Mouse (Mus musculus) lung, postnatal 0 days (tissue): ENCODE data around the gene AI854703. TPM values are rescaled to one million over a fixed set of nuclear protein-coding genes. Genes with fewer than 3 reads are reported as not detected.
A peak's percentile ranks its signal among the peaks of the same experiment; 100 is the strongest.

Source experiments
- ATAC-seq: fragments of 200-750 bp; cut with Nextera tagmentation; 2 replicates; pipeline ENCODE4 v1.8.0; 2017; ENCODE audit warnings: moderate library complexity
- DNase-seq: peaks from one replicate; pipeline ENCODE4 v3.0.0-alpha.2; 2016; ENCODE audit warnings: low spot score
- H3K27ac ChIP-seq: fragments of 300-500 bp; sonication (generic); 2 replicates; pipeline ENCODE4 v1.5.1; 2014; ENCODE audit warnings: antibody characterized with exemption, mild to moderate bottlenecking, low read length, mixed read lengths
- H3K27me3 ChIP-seq: fragments of 300-500 bp; sonication (generic); replicated peaks from 2 replicates; pipeline ENCODE4 v1.6.1; 2014; ENCODE audit warnings: low read length, mixed read lengths; ENCODE audit not compliant: insufficient read depth
- H3K36me3 ChIP-seq: fragments of 300-500 bp; sonication (generic); 2 replicates; pipeline ENCODE4 v1.6.1; 2014; ENCODE audit warnings: low read length, mixed read lengths; ENCODE audit not compliant: insufficient read depth
- H3K4me1 ChIP-seq: fragments of 300-500 bp; sonication (generic); 2 replicates; pipeline ENCODE4 v1.6.1; 2014; ENCODE audit warnings: antibody characterized with exemption, low read depth, low read length, mixed read lengths; ENCODE audit not compliant: insufficient read depth
- H3K4me2 ChIP-seq: fragments of 300-500 bp; sonication (generic); replicated peaks from 2 replicates; pipeline ENCODE4 v1.6.1; 2014; ENCODE audit warnings: low read depth, mild to moderate bottlenecking, low read length, moderate library complexity, mixed read lengths
- H3K4me3 ChIP-seq: fragments of 300-500 bp; sonication (generic); 2 replicates; pipeline ENCODE4 v1.5.1; 2014; ENCODE audit warnings: low read depth, low read length
- H3K9ac ChIP-seq: fragments of 300-500 bp; sonication (generic); replicated peaks from 2 replicates; pipeline ENCODE4 v1.6.1; 2014; ENCODE audit warnings: low read depth, mild to moderate bottlenecking
- H3K9me3 ChIP-seq: fragments of 300-500 bp; sonication (generic); 2 replicates; pipeline ENCODE4 v1.6.1; 2016; ENCODE audit warnings: low read length, mixed read lengths
- CTCF ChIP-seq: IDR thresholded peaks from 2 replicates; pipeline ENCODE4 v1.5.1; 2016; ENCODE audit warnings: antibody characterized with exemption, mild to moderate bottlenecking
- EP300 ChIP-seq: IDR thresholded peaks from 2 replicates; pipeline ENCODE4 v1.6.1; 2016; ENCODE audit warnings: antibody characterized with exemption, mild to moderate bottlenecking, control low read depth
- WGBS: fragments of 180-500 bp; shearing (Covaris S2); extraction: QIAGEN DNeasy Blood & Tissue Kit; methylation state at CpG from one replicate; pipeline ENCODE4 v1.1.7; 2014; 5-methylcytosine and 5-hydroxymethylcytosine counted together
- polyA plus RNA-seq: library from polyadenylated mRNA; unstranded; fragments of >200 nt; fragmentation: Nextera tagmentation; extraction: Ambion mirVana; gene quantifications from 2 replicates; pipeline ENCODE4 v1.2.1, GENCODE M21; 2015

AI854703 gene
- polyA plus RNA-seq, 1 experiment from 2014 or later, result 0.49 TPM

- WGBS, result 64% methylated on average over 4 of the region's 4 CpGs
- no peak overlapping the region for H3K4me3 ChIP-seq
- ATAC-seq, result no peak
- H3K27me3 ChIP-seq, result no peaks in the 10 kb centered on the region
- no peaks in the 10 kb centered on the region for H3K9me3 ChIP-seq
- DNase-seq, result no peak
- no peaks in the 10 kb centered on the region for H3K4me1 ChIP-seq
- no peak overlapping the region for H3K27ac ChIP-seq
- no peak for TF ChIP-seq CTCF
- no peak for TF ChIP-seq EP300
- no peak overlapping the region for H3K4me2 ChIP-seq
- H3K36me3 ChIP-seq, result no peaks in the 10 kb centered on the region
- H3K9ac ChIP-seq, result no peak overlapping the region
These were observed 51.8 kb downstream of the AI854703 start for GRCm38 (mm10) chr6:48678391-48678790.

- ATAC-seq, result no peak
- no peak for TF ChIP-seq CTCF
- no peak for TF ChIP-seq EP300
These were observed 53.1 kb downstream of the AI854703 start for GRCm38 (mm10) chr6:48679701-48680100.

GRCm38 (mm10) chr6:48680421-48680820 lies 53.9 kb downstream of the AI854703 start:
- no peaks in the 10 kb centered on the region for H3K4me1 ChIP-seq
- no peaks in the 10 kb centered on the region for H3K36me3 ChIP-seq
- no peaks in the 10 kb centered on the region for H3K9me3 ChIP-seq
- no peak overlapping the region for H3K4me2 ChIP-seq
- H3K27ac ChIP-seq, result no peak overlapping the region
- ATAC-seq (no peak), DNase-seq (no peak)
- no peak for TF ChIP-seq EP300
- no peak for TF ChIP-seq CTCF
- 71% methylated on average over 5 of the region's 5 CpGs for WGBS
- no peaks in the 10 kb centered on the region for H3K27me3 ChIP-seq
- no peak overlapping the region for H3K9ac ChIP-seq
- H3K4me3 ChIP-seq, result no peak overlapping the region

More at GRCm38 (mm10) chr6:48679701-48680100, 53.1 kb downstream of the AI854703 start:
- H3K4me3 ChIP-seq, result no peak overlapping the region
- no peaks in the 10 kb centered on the region for H3K27me3 ChIP-seq
- no peaks in the 10 kb centered on the region for H3K36me3 ChIP-seq
- no peak overlapping the region for H3K4me2 ChIP-seq
- H3K27ac ChIP-seq, result no peak overlapping the region
- no peaks in the 10 kb centered on the region for H3K9me3 ChIP-seq
- no peaks in the 10 kb centered on the region for H3K4me1 ChIP-seq
- WGBS, result 64% methylated on average over 6 of the region's 6 CpGs
- no peak for DNase-seq
- no peak overlapping the region for H3K9ac ChIP-seq

GRCm38 (mm10) chr6:48681472-48682090 lies 55.0 kb downstream of the AI854703 start:
- H3K9ac ChIP-seq, result no peak overlapping the region
- no peaks in the 10 kb centered on the region for H3K4me1 ChIP-seq
- H3K27ac ChIP-seq, result no peak overlapping the region
- 50% methylated on average over 3 of the region's 3 CpGs for WGBS
- DNase-seq (no peak), ATAC-seq (no peak)
- H3K9me3 ChIP-seq, result no peaks in the 10 kb centered on the region
- no peak overlapping the region for H3K4me2 ChIP-seq
- H3K36me3 ChIP-seq, result no peaks in the 10 kb centered on the region
- no peak for TF ChIP-seq CTCF
- TF ChIP-seq EP300, result peak; percentile 72
- no peak overlapping the region for H3K4me3 ChIP-seq
- H3K27me3 ChIP-seq, result no peaks in the 10 kb centered on the region

- Histone ChIP-seq H3K4me2 (no peak overlapping the region), H3K9ac (no peak overlapping the region), H3K9me3 (no peaks in the 10 kb centered on the region), H3K27me3 (no peaks in the 10 kb centered on the region), H3K4me3 (no peak overlapping the region), H3K36me3 (no peaks in the 10 kb centered on the region), H3K4me1 (no peaks in the 10 kb centered on the region), H3K27ac (no peak overlapping the region)
- TF ChIP-seq EP300 (no peak), CTCF (no peak)
- 74% methylated on average over 4 of the region's 4 CpGs for WGBS
- no peak for DNase-seq
- ATAC-seq, result no peak
These were observed 55.7 kb downstream of the AI854703 start for GRCm38 (mm10) chr6:48682271-48682670.

Other genes with a start within 250 kb of the AI854703 start
- 7.6 and 8.4 TPM in 2 replicates for gene Krba1, start 231.2 kb upstream of the AI854703 start, polyA plus RNA-seq
- gene Zfp467, start 180.9 kb upstream of the AI854703 start, polyA plus RNA-seq, result 31.5 and 34.6 TPM in 2 replicates
- 0.31 and 0.64 TPM in 2 replicates for gene Sspo, start 178.5 kb upstream of the AI854703 start, polyA plus RNA-seq
- gene Atp6v0e2, start 89.1 kb upstream of the AI854703 start, polyA plus RNA-seq, result 8.4 and 9.1 TPM in 2 replicates
- gene Lrrc61, start 72.0 kb upstream of the AI854703 start, polyA plus RNA-seq, result 4.2 and 4.7 TPM in 2 replicates
- 301 and 319 TPM in 2 replicates for gene Rarres2, start 54.0 kb upstream of the AI854703 start, polyA plus RNA-seq
- not detected in 2 replicates for gene Gm45021, start 37.2 kb upstream of the AI854703 start, polyA plus RNA-seq
- 15.2 and 15.5 TPM in 2 replicates for gene Repin1, start 32.9 kb upstream of the AI854703 start, polyA plus RNA-seq
- not detected in 2 replicates for gene Gm44965, start 32.8 kb upstream of the AI854703 start, polyA plus RNA-seq
- gene Zfp775, start 24.7 kb upstream of the AI854703 start, polyA plus RNA-seq, result 5.3 and 6.2 TPM in 2 replicates
- gene Gimap8, start 20.5 kb downstream of the AI854703 start, polyA plus RNA-seq, result 8.6 and 10.8 TPM in 2 replicates
- 14.2 and 15.1 TPM in 2 replicates for gene Gimap9, start 49.4 kb downstream of the AI854703 start, polyA plus RNA-seq
- gene Gimap4, start 57.8 kb downstream of the AI854703 start, polyA plus RNA-seq, result 129 and 151 TPM in 2 replicates
- gene Gimap6, start 81.5 kb downstream of the AI854703 start, polyA plus RNA-seq, result 75.4 and 91.2 TPM in 2 replicates
- gene Gm28053, start 91.8 kb downstream of the AI854703 start, polyA plus RNA-seq, result 2.2 and 6.0 TPM in 2 replicates
- 0.14 and 0.21 TPM in 2 replicates for gene Gimap7, start 91.9 kb downstream of the AI854703 start, polyA plus RNA-seq
- gene Gimap1, start 112.3 kb downstream of the AI854703 start, polyA plus RNA-seq, result 61.8 and 74.6 TPM in 2 replicates
- 36.5 and 49.8 TPM in 2 replicates for gene Gimap5, start 119.4 kb downstream of the AI854703 start, polyA plus RNA-seq
- 0.31 and 0.61 TPM in 2 replicates for gene Gimap3, start 144.1 kb downstream of the AI854703 start, polyA plus RNA-seq
- 485 and 539 TPM in 2 replicates for gene Tmem176a, start 214.2 kb downstream of the AI854703 start, polyA plus RNA-seq
- gene Tmem176b, start 214.7 kb downstream of the AI854703 start, polyA plus RNA-seq, result 798 and 806 TPM in 2 replicates
- gene Aoc1, start 246.1 kb downstream of the AI854703 start, polyA plus RNA-seq, result 4.4 and 4.9 TPM in 2 replicates